Mouse (Mus musculus) liver, embryonic 13.5 days (tissue): Measurements from ENCODE around the gene Prr5l. TPM values are rescaled to one million over a fixed set of nuclear protein-coding genes. Genes with fewer than 3 reads are reported as not detected.

Experiments used
- ATAC-seq: fragments of 200-750 bp; cut with Nextera tagmentation; 2 replicates; pipeline ENCODE4 v1.8.0; 2017; ENCODE audit warnings: low read depth, mild to moderate bottlenecking, moderate number of reproducible peaks, moderate library complexity
- DNase-seq: peaks from one replicate; pipeline ENCODE4 v3.0.0; 2022
- H3K27ac ChIP-seq: fragments of 300-500 bp; sonication (generic); 2 replicates; pipeline ENCODE4 v1.5.1; 2015; ENCODE audit warnings: moderate library complexity, mild to moderate bottlenecking, inconsistent platforms
- H3K27me3 ChIP-seq: fragments of 300-500 bp; sonication (generic); 2 replicates; pipeline ENCODE4 v1.6.1; 2015; ENCODE audit warnings: mild to moderate bottlenecking, inconsistent platforms
- H3K36me3 ChIP-seq: fragments of 300-500 bp; sonication (generic); 2 replicates; pipeline ENCODE4 v1.6.1; 2015; ENCODE audit warnings: mild to moderate bottlenecking, inconsistent platforms
- H3K4me1 ChIP-seq: fragments of 300-500 bp; sonication (generic); replicated peaks from 2 replicates; pipeline ENCODE4 v1.6.1; 2015; ENCODE audit warnings: inconsistent platforms
- H3K4me2 ChIP-seq: fragments of 300-500 bp; sonication (generic); 2 replicates; pipeline ENCODE4 v1.6.1; 2015; ENCODE audit warnings: inconsistent platforms, mild to moderate bottlenecking, moderate library complexity
- H3K4me3 ChIP-seq: fragments of 300-500 bp; sonication (generic); replicated peaks from 2 replicates; pipeline ENCODE4 v1.5.1; 2015; ENCODE audit warnings: mild to moderate bottlenecking, inconsistent platforms
- H3K9ac ChIP-seq: fragments of 300-500 bp; sonication (generic); 2 replicates; pipeline ENCODE4 v1.6.1; 2015; ENCODE audit warnings: mild to moderate bottlenecking, inconsistent platforms
- H3K9me3 ChIP-seq: fragments of 300-500 bp; sonication (generic); replicated peaks from 2 replicates; pipeline ENCODE4 v1.6.1; 2016; ENCODE audit warnings: inconsistent platforms
- WGBS: fragments of 180-500 bp; shearing (Covaris S2); methylation state at CpG from one replicate; pipeline ENCODE4 v1.1.7; 2015; ENCODE audit not compliant: insufficient replicate concordance; 5-methylcytosine and 5-hydroxymethylcytosine counted together
- polyA plus RNA-seq: library from polyadenylated mRNA; unstranded; fragments of >200 nt; fragmentation: Nextera tagmentation; extraction: Ambion mirVana; gene quantifications from 2 replicates; pipeline ENCODE4 v1.2.1, GENCODE M21; 2015

Prr5l gene
- polyA plus RNA-seq, 1 experiment from 2014 or later: 4.1 TPM

- 54% methylated on average over 5 of the region's 5 CpGs for WGBS
- Histone ChIP-seq H3K4me1 (no peaks in the 10 kb centered on the region), H3K4me2 (no peak overlapping the region), H3K27ac (no peak overlapping the region), H3K9ac (no peak overlapping the region), H3K4me3 (no peak overlapping the region), H3K9me3 (no peaks in the 10 kb centered on the region), H3K27me3 (no peaks in the 10 kb centered on the region), H3K36me3 (no peaks in the 10 kb centered on the region)
- DNase-seq (no peak), ATAC-seq (no peak)
These were observed 142.9 kb downstream of the Prr5l start for GRCm38 (mm10) chr2:101739914-101740313.

- Histone ChIP-seq H3K9me3 (no peaks in the 10 kb centered on the region), H3K27ac (no peak overlapping the region), H3K9ac (no peak overlapping the region), H3K36me3 (0 out of 2 replicates have a peak, but pooled peaks cover 5% of the 10 kb centered on the region), H3K4me3 (no peak overlapping the region), H3K4me2 (no peak overlapping the region), H3K27me3 (no peaks in the 10 kb centered on the region), H3K4me1 (peaks cover 7% of the 10 kb centered on the region; the same call in 1 of the 2 replicates)
- WGBS: 63% methylated on average over 3 of the region's 3 CpGs
- no peak for ATAC-seq
- DNase-seq: no peak
These were observed 149.3 kb downstream of the Prr5l start for GRCm38 (mm10) chr2:101733564-101733963.

- Histone ChIP-seq H3K4me1 (peaks cover 7% of the 10 kb centered on the region; the same call in 1 of the 2 replicates), H3K27ac (no peak overlapping the region), H3K9ac (no peak overlapping the region), H3K4me3 (no peak overlapping the region), H3K9me3 (no peaks in the 10 kb centered on the region), H3K27me3 (no peaks in the 10 kb centered on the region), H3K36me3 (0 out of 2 replicates have a peak, but pooled peaks cover 5% of the 10 kb centered on the region), H3K4me2 (peak overlapping the region; percentile 15; the same call in 1 of the 2 replicates)
- ATAC-seq: no peak
- DNase-seq: peak; percentile 2
- 18% methylated on average over 10 of the region's 10 CpGs for WGBS
These were observed 150.0 kb downstream of the Prr5l start for GRCm38 (mm10) chr2:101732777-101733210.

- Histone ChIP-seq H3K9ac (no peak overlapping the region), H3K9me3 (no peaks in the 10 kb centered on the region), H3K27me3 (no peaks in the 10 kb centered on the region), H3K4me1 (peaks cover 7% of the 10 kb centered on the region; the same call in 1 of the 2 replicates), H3K4me3 (no peak overlapping the region), H3K27ac (no peak overlapping the region), H3K36me3 (0 out of 2 replicates have a peak, but pooled peaks cover 5% of the 10 kb centered on the region), H3K4me2 (no peak overlapping the region)
- DNase-seq (no peak), ATAC-seq (no peak)
These were observed 151.9 kb downstream of the Prr5l start for GRCm38 (mm10) chr2:101730972-101731371.

GRCm38 (mm10) chr2:101729472-101729871 is 153.4 kb downstream of the Prr5l start:
- H3K4me1 ChIP-seq: peaks cover 7% of the 10 kb centered on the region; the same call in 1 of the 2 replicates
- H3K36me3 ChIP-seq: 0 out of 2 replicates have a peak, but pooled peaks cover 5% of the 10 kb centered on the region
- no peaks in the 10 kb centered on the region for H3K9me3 ChIP-seq
- WGBS: 52% methylated on average over 1 of the region's 1 CpGs
- H3K4me2 ChIP-seq: no peak overlapping the region
- H3K9ac ChIP-seq: no peak overlapping the region
- DNase-seq (no peak), ATAC-seq (no peak)
- no peak overlapping the region for H3K27ac ChIP-seq
- H3K27me3 ChIP-seq: no peaks in the 10 kb centered on the region
- H3K4me3 ChIP-seq: no peak overlapping the region

- Histone ChIP-seq H3K4me1 (0 out of 2 replicates have a peak, but pooled peaks cover 3% of the 10 kb centered on the region), H3K4me3 (no peak overlapping the region), H3K27ac (no peak overlapping the region), H3K9ac (no peak overlapping the region), H3K4me2 (no peak overlapping the region), H3K9me3 (no peaks in the 10 kb centered on the region), H3K36me3 (0 out of 2 replicates have a peak, but pooled peaks cover 5% of the 10 kb centered on the region), H3K27me3 (no peaks in the 10 kb centered on the region)
- no peak for ATAC-seq
- no peak for DNase-seq
These were observed 155.0 kb downstream of the Prr5l start for GRCm38 (mm10) chr2:101727787-101728186.

GRCm38 (mm10) chr2:101723333-101723881 is 159.4 kb downstream of the Prr5l start:
- Histone ChIP-seq H3K4me2 (no peak overlapping the region), H3K9ac (no peak overlapping the region), H3K27ac (no peak overlapping the region), H3K36me3 (no peaks in the 10 kb centered on the region), H3K4me3 (no peak overlapping the region), H3K27me3 (no peaks in the 10 kb centered on the region), H3K9me3 (no peaks in the 10 kb centered on the region), H3K4me1 (no peaks in the 10 kb centered on the region)
- DNase-seq (no peak), ATAC-seq (no peak)
- 73% methylated on average over 10 of the region's 10 CpGs for WGBS

- H3K4me1 ChIP-seq: no peaks in the 10 kb centered on the region
- DNase-seq: no peak
- H3K36me3 ChIP-seq: no peaks in the 10 kb centered on the region
- 51% methylated on average over 8 of the region's 8 CpGs for WGBS
- H3K9me3 ChIP-seq: no peaks in the 10 kb centered on the region
- H3K4me3 ChIP-seq: no peak overlapping the region
- ATAC-seq: no peak
- no peak overlapping the region for H3K9ac ChIP-seq
- no peaks in the 10 kb centered on the region for H3K27me3 ChIP-seq
- H3K4me2 ChIP-seq: no peak overlapping the region
- no peak overlapping the region for H3K27ac ChIP-seq
These were observed 160.2 kb downstream of the Prr5l start for GRCm38 (mm10) chr2:101722370-101723332.

GRCm38 (mm10) chr2:101721835-101722234 is 161.0 kb downstream of the Prr5l start:
- H3K36me3 ChIP-seq: no peaks in the 10 kb centered on the region
- H3K4me1 ChIP-seq: no peaks in the 10 kb centered on the region
- H3K4me3 ChIP-seq: no peak overlapping the region
- H3K27me3 ChIP-seq: no peaks in the 10 kb centered on the region
- H3K9ac ChIP-seq: no peak overlapping the region
- no peak overlapping the region for H3K27ac ChIP-seq
- 64% methylated on average over 4 of the region's 4 CpGs for WGBS
- H3K4me2 ChIP-seq: no peak overlapping the region
- DNase-seq: no peak
- H3K9me3 ChIP-seq: no peaks in the 10 kb centered on the region
- no peak for ATAC-seq

- H3K4me1 ChIP-seq: no peaks in the 10 kb centered on the region
- no peak overlapping the region for H3K9ac ChIP-seq
- H3K27ac ChIP-seq: no peak overlapping the region
- DNase-seq: no peak
- no peak for ATAC-seq
- 84% methylated on average over 13 of the region's 13 CpGs for WGBS
- no peaks in the 10 kb centered on the region for H3K36me3 ChIP-seq
- H3K9me3 ChIP-seq: no peaks in the 10 kb centered on the region
- H3K27me3 ChIP-seq: no peaks in the 10 kb centered on the region
- no peak overlapping the region for H3K4me2 ChIP-seq
- no peak overlapping the region for H3K4me3 ChIP-seq
These were observed 165.7 kb downstream of the Prr5l start for GRCm38 (mm10) chr2:101717162-101717561.

- H3K4me1 ChIP-seq: no peaks in the 10 kb centered on the region
- H3K9ac ChIP-seq: no peak overlapping the region
- DNase-seq: peak; percentile 13
- no peaks in the 10 kb centered on the region for H3K27me3 ChIP-seq
- H3K36me3 ChIP-seq: no peaks in the 10 kb centered on the region
- no peak overlapping the region for H3K4me3 ChIP-seq
- H3K4me2 ChIP-seq: no peak overlapping the region
- H3K27ac ChIP-seq: no peak overlapping the region
- 0 out of 2 replicates have a peak, but pooled peaks have one; percentile 31 for ATAC-seq
- H3K9me3 ChIP-seq: no peaks in the 10 kb centered on the region
- 63% methylated on average over 8 of the region's 8 CpGs for WGBS
These were observed 167.0 kb downstream of the Prr5l start for GRCm38 (mm10) chr2:101715650-101716323.
